Mouse (Mus musculus): ENCODE measurements at regions not wholly inside any gene's neighbourhood (a gene's known extent, or its start where the extent isn't known, plus 50 kb on each side); places are given as distances from the start of the nearest gene placed in this dataset.

GRCm38 (mm10) chr13:112000696-112001095 is 191.9 kb upstream of the Map3k1 start:
- no peak for DNase-seq (ENCODE audit: low spot score in 2 of 2)

GRCm38 (mm10) chr13:112001155-112002025 is 192.6 kb upstream of the Map3k1 start:
- no peak for DNase-seq (ENCODE audit: low spot score in 2 of 2)

DNA sequence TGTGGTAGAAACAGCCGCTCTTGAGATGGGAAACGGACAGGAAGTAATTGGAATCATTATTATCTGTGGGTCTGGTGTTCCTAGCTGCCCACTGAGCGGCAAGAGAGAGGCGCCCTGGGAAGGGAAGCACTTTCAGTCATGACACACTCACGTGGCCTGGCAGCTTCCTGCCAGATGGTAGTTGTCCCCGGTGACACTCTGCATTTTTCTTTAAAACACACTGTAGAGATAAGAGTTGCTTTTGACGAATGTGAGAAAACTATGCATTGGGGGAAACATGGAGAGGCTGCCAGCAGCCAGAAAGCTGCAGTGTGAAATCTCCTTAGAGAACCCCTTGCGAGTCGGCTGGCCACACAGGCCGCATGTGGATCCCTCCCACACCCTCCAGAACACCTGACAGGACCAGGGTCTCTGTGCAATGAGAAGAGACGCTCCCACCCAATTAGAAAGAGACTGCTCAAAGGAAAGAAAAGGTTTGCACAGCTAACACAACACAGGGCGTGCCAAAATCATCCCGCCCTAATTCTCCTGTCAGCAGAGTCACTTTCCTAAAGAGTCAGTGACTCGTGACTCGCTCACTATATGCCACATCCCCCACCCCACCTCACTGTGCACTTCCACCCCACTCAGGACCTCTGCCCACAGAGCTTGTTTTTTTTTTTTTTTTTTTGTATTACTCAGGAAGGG is 194.0 kb upstream of the Map3k1 start:
- DNase-seq (ENCODE audit: low spot score in 2 of 2) = no peak

- no peak for DNase-seq (ENCODE audit: low spot score in 2 of 2)
Observed at GRCm38 (mm10) chr13:112003445-112003844, 194.7 kb upstream of the Map3k1 start.

- no peak for DNase-seq (ENCODE audit: low spot score in 2 of 2)
Observed at GRCm38 (mm10) chr13:112004126-112004525, 195.3 kb upstream of the Map3k1 start.

DNA sequence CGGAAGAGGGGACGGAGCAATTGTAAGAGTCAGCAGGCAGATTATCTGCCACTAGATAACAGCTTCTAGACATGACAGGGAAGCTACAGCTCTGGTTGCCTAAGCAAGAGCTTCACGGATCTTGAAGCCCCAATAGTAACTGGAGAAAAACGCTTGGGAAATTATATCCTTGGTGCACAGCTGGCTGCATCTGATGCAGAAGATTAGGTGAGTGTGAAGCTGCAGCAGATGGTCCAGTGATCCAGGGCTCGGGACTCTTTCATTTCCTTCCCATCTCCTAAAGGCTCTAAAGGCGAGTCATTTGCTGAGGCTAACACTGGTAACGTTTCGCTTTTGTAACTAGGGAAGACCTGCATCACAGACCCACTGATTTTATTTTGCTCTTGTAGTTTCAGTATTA is 196.6 kb upstream of the Map3k1 start:
- no peak for DNase-seq (ENCODE audit: low spot score in 2 of 2)

GRCm38 (mm10) chr13:112008806-112009205 is 200.0 kb upstream of the Map3k1 start:
- no peak for DNase-seq (ENCODE audit: low spot score in 2 of 2)

DNA sequence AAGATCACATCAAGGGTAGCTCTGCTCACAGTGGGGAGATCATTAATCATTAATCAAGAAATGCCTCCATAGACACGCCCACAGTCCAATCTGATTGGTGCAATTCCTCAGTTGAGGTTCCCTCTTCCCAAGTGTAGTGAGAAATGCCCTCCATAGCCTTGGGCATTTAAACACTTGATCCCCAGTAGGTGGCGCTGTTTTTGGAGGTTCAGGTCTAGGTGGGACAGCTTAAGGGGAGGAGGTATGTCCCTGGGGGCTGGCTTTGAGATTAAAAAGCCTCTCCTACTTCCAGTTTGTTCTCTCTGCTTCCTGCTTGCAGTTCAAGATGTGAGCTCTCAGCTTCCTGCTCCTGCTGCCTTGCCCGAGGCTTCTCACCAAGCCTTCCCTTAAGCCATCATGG is 200.5 kb upstream of the Map3k1 start:
- DNase-seq (ENCODE audit: low spot score in 2 of 2) = no peak

DNA sequence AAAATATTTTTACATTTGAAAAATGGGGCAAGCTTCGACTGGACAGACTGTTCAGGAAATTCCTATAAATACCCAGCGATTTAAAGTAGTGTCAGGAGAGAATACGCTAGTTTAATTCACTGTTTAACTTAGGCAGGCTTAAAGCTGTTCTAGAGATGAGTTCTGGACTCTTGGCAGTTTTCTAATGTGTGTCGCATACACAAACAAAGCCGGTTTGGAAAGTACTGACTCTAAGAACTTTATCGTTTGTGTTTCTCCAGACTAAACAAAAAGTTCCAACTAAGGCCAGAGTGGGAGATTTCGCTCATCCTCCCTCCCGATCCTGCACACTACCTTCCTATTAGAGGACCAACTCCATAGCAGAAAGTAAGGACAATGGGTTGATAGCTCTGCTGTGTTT is 201.7 kb upstream of the Map3k1 start:
- DNase-seq (ENCODE audit: low spot score in 2 of 2) = no peak

GRCm38 (mm10) chr13:112012640-112013039 is 203.8 kb upstream of the Map3k1 start:
- no peak for DNase-seq (ENCODE audit: low spot score in 2 of 2)

DNA sequence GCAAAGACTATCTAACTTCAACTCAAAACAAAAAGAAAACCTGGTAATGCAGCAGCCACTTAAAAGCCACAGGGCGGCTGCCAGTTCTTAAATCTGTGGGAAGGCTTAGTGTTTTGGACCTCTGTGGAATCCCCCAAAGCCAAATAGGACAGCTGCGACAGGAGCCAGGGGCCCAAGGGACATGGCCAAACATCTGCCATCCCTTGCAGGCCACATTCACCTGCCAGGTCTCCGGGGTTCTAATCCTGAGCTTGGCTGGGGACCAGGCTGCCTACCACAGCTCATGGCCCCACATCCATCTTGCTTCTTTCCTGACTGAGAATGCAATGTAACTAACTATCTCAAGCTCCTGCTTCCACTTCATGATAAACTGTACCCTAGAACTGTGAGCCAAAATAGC is 206.3 kb upstream of the Map3k1 start:
- no peak for DNase-seq (ENCODE audit: low spot score in 2 of 2)

GRCm38 (mm10) chr13:112016280-112016679 is 207.5 kb upstream of the Map3k1 start:
- no peak for DNase-seq (ENCODE audit: low spot score in 2 of 2)

DNA sequence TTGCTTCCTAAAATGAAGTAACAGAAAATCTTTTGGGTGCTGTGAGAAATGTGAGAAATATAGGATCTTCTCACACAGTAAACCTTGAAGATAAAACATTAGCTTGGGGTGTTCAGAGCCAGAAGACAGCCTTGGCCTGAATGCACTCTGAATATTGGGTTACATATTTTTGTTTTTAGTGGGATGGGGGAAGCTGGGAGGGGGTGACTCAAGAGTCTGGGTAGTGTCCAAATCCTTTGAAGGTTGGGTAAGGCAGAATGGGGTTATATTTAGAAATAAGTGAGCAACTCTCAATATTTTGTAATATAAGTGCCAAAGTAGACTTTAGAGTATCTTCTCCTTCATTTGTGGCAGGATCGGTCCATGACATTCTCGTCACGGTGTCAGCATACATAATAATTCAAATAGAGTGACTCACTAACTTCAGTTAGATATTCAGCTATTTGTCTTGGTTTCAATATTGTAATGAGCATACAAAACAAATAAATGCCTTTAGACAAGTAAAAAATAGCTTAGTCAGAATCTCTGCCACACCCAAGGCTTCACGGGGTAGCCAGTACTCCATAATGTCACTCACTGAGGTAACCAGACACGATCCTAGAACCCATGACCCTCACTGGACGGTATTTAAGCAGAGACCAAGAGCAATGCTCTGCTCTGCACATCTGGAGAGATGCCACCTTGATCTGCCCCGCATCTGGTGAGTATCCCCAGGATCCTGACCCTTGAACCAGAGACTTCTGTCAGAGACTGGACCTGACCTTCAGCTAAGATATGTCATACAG is 209.9 kb upstream of the Map3k1 start:
- no peak for DNase-seq (ENCODE audit: low spot score in 2 of 2)

- no peak for DNase-seq (ENCODE audit: low spot score in 2 of 2)
Observed at GRCm38 (mm10) chr13:112019575-112019974, 210.8 kb upstream of the Map3k1 start.

DNA sequence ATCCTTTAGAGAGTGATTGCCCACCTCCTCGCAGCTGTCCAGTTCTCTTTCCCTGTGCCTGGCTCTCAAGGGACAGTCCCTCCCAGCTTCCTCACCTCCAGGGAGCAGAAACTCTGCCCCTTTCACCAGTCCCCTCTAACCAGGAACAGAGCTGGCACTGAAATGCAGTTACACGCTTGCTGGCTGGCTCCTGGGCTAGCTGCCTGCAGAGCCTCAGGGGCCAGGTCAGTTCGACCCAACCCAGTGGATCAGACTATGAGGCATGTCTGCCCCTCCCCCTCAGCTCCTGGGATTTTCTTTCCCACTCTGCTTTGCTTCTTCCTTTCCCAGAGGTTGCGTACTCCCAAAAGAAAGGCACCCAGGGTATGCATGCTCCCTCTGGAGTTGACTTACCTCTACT is 214.4 kb upstream of the Map3k1 start:
- no peak for DNase-seq (ENCODE audit: low spot score in 2 of 2)

DNA sequence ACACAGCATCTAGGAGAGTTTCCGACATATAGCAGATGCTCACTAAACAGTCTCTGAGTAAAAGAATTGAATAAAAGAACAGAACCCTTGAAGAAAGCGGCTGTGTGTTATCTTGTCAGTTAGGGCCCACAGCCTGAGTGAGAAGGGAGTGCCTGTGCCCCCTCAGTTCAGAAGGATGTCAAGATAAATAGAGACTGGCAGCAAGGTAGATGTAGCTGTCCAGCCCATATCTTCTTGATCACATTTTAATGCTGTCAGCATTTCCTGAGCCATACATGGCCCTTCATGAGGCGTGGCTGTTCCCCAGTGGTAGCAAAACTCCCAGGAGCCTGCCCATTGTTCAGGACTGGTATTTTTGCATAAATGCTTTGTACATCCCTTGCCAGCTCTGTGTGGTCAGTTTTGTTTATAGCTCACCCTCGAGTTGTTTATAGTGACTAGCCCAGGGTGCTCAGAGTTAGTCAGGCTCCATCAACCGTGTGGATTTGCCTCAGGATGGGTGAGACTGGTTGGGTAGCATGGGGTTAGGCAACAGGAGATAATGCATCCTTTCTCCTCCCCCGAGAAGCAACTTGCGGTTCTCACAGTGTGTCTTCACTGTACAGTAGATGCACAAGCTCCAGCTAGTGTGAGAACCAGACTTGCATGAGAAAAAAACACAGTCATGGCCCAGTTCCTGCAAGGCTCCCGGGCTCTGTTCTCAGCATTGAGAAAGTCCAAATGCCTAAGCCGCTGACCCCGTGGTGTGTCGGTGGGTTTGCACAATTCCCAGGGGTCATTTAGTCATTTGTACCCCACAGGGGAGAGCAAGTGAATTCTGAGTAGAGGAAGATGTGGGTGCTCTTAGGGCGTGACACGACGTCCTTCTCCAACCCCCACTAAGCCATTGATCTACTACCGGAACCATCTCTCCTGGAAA is 216.1 kb upstream of the Map3k1 start:
- DNase-seq (ENCODE audit: low spot score in 2 of 2) = no peak

DNA sequence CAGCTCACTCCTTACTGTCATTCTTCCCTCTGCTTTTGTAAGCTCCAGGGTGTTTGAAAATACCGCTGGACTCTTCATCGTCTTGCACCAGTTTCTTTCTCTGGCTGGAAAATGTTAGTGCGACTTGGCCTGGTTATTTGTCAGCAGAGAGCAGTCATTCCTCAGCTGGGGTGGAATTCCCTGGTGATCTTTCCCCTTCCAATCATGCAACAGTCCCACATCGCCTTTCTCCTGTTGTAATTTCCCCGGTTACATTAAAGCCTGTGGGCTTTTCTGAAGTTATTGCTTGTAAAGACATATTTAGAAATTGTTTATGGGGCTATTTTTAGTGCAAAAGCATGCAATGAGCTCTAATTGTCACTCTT is 216.8 kb upstream of the Map3k1 start:
- no peak for DNase-seq (ENCODE audit: low spot score in 2 of 2)

DNA sequence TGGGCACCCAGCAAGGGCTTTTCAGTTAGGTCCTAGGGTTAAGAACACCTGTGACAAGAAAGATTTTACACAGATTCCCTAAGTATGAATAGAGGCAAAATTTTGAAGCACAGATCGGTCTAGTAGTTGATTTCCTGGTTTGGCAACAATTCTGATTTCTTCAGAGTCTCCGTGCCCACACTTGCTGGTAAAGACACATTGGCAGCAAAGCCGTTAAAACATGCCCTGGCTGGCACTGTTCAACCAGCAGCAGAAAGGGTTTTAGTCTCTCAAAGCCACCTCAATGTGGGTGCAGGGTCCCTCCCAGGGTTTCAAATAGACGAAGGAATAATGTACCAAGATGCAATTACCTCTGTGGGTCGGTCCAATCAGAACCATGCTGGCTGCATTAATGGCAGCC is 218.9 kb upstream of the Map3k1 start:
- no peak for DNase-seq (ENCODE audit: low spot score in 2 of 2)

DNA sequence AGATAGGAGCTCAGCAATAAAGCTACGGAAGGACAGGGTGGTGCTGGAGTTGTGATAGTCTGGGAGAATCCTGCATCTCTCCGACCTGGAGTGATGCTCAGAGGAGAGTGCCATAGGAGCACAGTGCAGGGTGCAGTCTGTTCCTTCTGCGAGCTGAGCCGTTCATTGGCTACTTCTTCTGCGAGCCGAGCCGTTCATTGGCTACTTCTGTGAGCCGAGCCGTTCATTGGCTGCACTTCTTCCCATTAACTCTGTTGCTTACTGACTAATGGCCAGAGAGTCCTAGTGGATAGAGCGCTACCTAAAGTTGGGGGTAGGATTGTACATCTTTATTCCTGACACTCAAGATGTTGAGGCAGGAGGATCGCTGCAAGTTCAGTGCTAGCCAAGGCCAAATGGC is 222.3 kb upstream of the Map3k1 start:
- DNase-seq (ENCODE audit: low spot score in 2 of 2) = no peak

GRCm38 (mm10) chr13:112031631-112032320 is 223.0 kb upstream of the Map3k1 start:
- no peak for DNase-seq (ENCODE audit: low spot score in 2 of 2)
